Mouse (Mus musculus) heart, adult 2 months (tissue): ENCODE data around the gene Slc22a14. TPM values are rescaled to one million over a fixed set of nuclear protein-coding genes. Genes with fewer than 3 reads are reported as not detected.

Source experiments
- DNase-seq, 2 experiments: peaks; one replicate each; pipeline ENCODE4 v3.0.0; 2021
- H3K27ac ChIP-seq: fragments of 200-600 bp; 2 replicates; pipeline ENCODE4 v1.8.1; 2022
- H3K27me3 ChIP-seq: fragments of 200-500 bp; 2 replicates; pipeline ENCODE4 v1.6.1; 2012; ENCODE audit warnings: mild to moderate bottlenecking, low read length, inconsistent platforms, mixed read lengths; ENCODE audit not compliant: control insufficient read depth, insufficient read depth
- H3K36me3 ChIP-seq: fragments of 200-500 bp; 2 replicates; pipeline ENCODE4 v1.6.1; 2012; ENCODE audit warnings: low read length, inconsistent platforms; ENCODE audit not compliant: control insufficient read depth, insufficient read depth
- H3K4me1 ChIP-seq: fragments of 200-500 bp; 2 replicates; pipeline ENCODE4 v1.6.1; 2011; ENCODE audit warnings: low read length; ENCODE audit not compliant: control insufficient read depth, insufficient read depth
- H3K4me3 ChIP-seq: fragments of 200-600 bp; 2 replicates; pipeline ENCODE4 v1.8.1; 2022
- H3K79me2 ChIP-seq: fragments of 200-500 bp; replicated peaks from 2 replicates; pipeline ENCODE4 v1.6.1; 2012; ENCODE audit warnings: mild to moderate bottlenecking, inconsistent platforms, low read length, moderate library complexity, mixed read lengths; ENCODE audit not compliant: control insufficient read depth, insufficient read depth
- H3K9ac ChIP-seq: fragments of 200-500 bp; 2 replicates; pipeline ENCODE4 v1.6.1; 2012; ENCODE audit warnings: low read depth, mild to moderate bottlenecking, control low read depth, inconsistent platforms, low read length, mixed read lengths
- CTCF ChIP-seq: fragments of 200-600 bp; IDR thresholded peaks from 2 replicates; pipeline ENCODE4 v1.8.1; 2022; ENCODE audit warnings: antibody characterized with exemption, mild to moderate bottlenecking, moderate library complexity
- EP300 ChIP-seq: fragments of 200-500 bp; IDR thresholded peaks from 2 replicates; pipeline ENCODE4 v1.6.1; 2011; ENCODE audit warnings: low read depth, low read length, control low read depth; ENCODE audit not compliant: insufficient read depth
- POLR2A ChIP-seq: fragments of 200-500 bp; IDR thresholded peaks from 2 replicates; pipeline ENCODE4 v1.6.1; 2011; ENCODE audit warnings: mild to moderate bottlenecking, low read depth, low read length, control low read depth; ENCODE audit not compliant: insufficient read depth
- WGBS: fragments of 180-500 bp; shearing (Covaris S2); methylation state at CpG from one replicate; pipeline ENCODE4 v1.1.7; 2018; 5-methylcytosine and 5-hydroxymethylcytosine counted together
- intact Hi-C: fragments of 180-260 bp; cut with DNase I; formaldehyde crosslinking; loops from one replicate; pipeline ENCODE4 v1.15.1; 2025
- polyA plus RNA-seq: library from polyadenylated mRNA; depleted of rRNA; stranded (reverse); fragments of >200 nt; gene quantifications from 2 replicates; pipeline ENCODE4 v1.2.3, GENCODE M21; 2012; rRNA removed
- total RNA-seq, 2 experiments: library from RNA; stranded (reverse); gene quantifications; 2 replicates each; pipeline ENCODE4 v1.2.3; 2021

Slc22a14 gene
- total and polyA plus RNA-seq, 3 experiments = 0.78 TPM; not detected in 2

GRCm38 (mm10) chr9:119120168-119120560, 245.2 kb downstream of the Slc22a14 start:
- Histone ChIP-seq H3K4me3 (no peak overlapping the region), H3K4me1 (no peaks in the 10 kb centered on the region), H3K27ac (no peak overlapping the region), H3K36me3 (no peaks in the 10 kb centered on the region), H3K79me2 (no peaks in the 10 kb centered on the region), H3K9ac (no peak overlapping the region), H3K27me3 (no peaks in the 10 kb centered on the region)
- TF ChIP-seq EP300 (no peak), CTCF (no peak), POLR2A (no peak)
- whole genome bisulfite sequencing = 60% methylated on average over 3 of the region's 3 CpGs
- DNase-seq = no peak
- intact Hi-C loops = no loop called here

Other genes starting within 250 kb of the Slc22a14 start
- gene Acaa1b, start 208.5 kb downstream of the Slc22a14 start, total RNA-seq = 1 to 10 TPM; 1.4 to 1.6 TPM
- 2.2 and 2.4 TPM in 2 replicates for gene Acaa1b, start 208.5 kb downstream of the Slc22a14 start, polyA plus RNA-seq
- not detected for gene Gm47289, start 206.4 kb downstream of the Slc22a14 start, total RNA-seq
- not detected in 2 replicates for gene Gm47289, start 206.4 kb downstream of the Slc22a14 start, polyA plus RNA-seq
- gene Slc22a13, start 156.5 kb downstream of the Slc22a14 start, total RNA-seq = not detected
- 0.06 TPM in 1 of 2 replicates, not detected in the other for gene Slc22a13, start 156.5 kb downstream of the Slc22a14 start, polyA plus RNA-seq
- gene Oxsr1, start 43.1 kb downstream of the Slc22a14 start, total RNA-seq = 10 to 100 TPM; 45.6 to 51.7 TPM
- 17.4 and 32.7 TPM in 2 replicates for gene Oxsr1, start 43.1 kb downstream of the Slc22a14 start, polyA plus RNA-seq
- gene Acaa1a, start 25.9 kb downstream of the Slc22a14 start, total RNA-seq = 10 to 100 TPM; 72.4 to 78.5 TPM
- 104 and 107 TPM in 2 replicates for gene Acaa1a, start 25.9 kb downstream of the Slc22a14 start, polyA plus RNA-seq
- 10 to 100 TPM; 12.1 to 14.8 TPM for gene Myd88, start 24.1 kb downstream of the Slc22a14 start, total RNA-seq
- gene Myd88, start 24.1 kb downstream of the Slc22a14 start, polyA plus RNA-seq = 12.2 and 14.6 TPM in 2 replicates
- gene Xylb, start 8.2 kb downstream of the Slc22a14 start, total RNA-seq = under 1 TPM; 0.16 to 0.18 TPM
- gene Xylb, start 8.2 kb downstream of the Slc22a14 start, polyA plus RNA-seq = 0.67 and 1.2 TPM in 2 replicates
- gene Acvr2b, start 36.6 kb upstream of the Slc22a14 start, total RNA-seq = 1 to 10 TPM; 4.6 to 6.8 TPM
- gene Acvr2b, start 36.6 kb upstream of the Slc22a14 start, polyA plus RNA-seq = 2.2 and 3.1 TPM in 2 replicates
- gene Exog, start 79.4 kb upstream of the Slc22a14 start, total RNA-seq = 1 to 10 TPM; 2.0 to 3.1 TPM
- gene Exog, start 79.4 kb upstream of the Slc22a14 start, polyA plus RNA-seq = 1.7 and 2.8 TPM in 2 replicates
- gene Scn5a, start 213.5 kb upstream of the Slc22a14 start, total RNA-seq = 100 to 1,000 TPM; 161 to 173 TPM
- 101 and 117 TPM in 2 replicates for gene Scn5a, start 213.5 kb upstream of the Slc22a14 start, polyA plus RNA-seq